Mouse (Mus musculus) neural tube, embryonic 15.5 days (tissue): Measurements from ENCODE around the gene A030005K14Rik. TPM values are rescaled to one million over a fixed set of nuclear protein-coding genes. Genes with fewer than 3 reads are reported as not detected.

Experiments used
- ATAC-seq: fragments of 200-750 bp; cut with Nextera tagmentation; 2 replicates; pipeline ENCODE4 v1.8.0; 2017; ENCODE audit warnings: mild to moderate bottlenecking, moderate TSS enrichment, moderate library complexity; ENCODE audit not compliant: low FRiP score
- H3K27ac ChIP-seq: fragments of 300-500 bp; sonication (generic); replicated peaks from 2 replicates; pipeline ENCODE4 v1.5.1; 2015; ENCODE audit warnings: mild to moderate bottlenecking, inconsistent platforms
- H3K27me3 ChIP-seq: fragments of 300-500 bp; sonication (generic); replicated peaks from 2 replicates; pipeline ENCODE4 v1.6.1; 2015; ENCODE audit warnings: inconsistent platforms
- H3K36me3 ChIP-seq: fragments of 300-500 bp; sonication (generic); 2 replicates; pipeline ENCODE4 v1.6.1; 2015; ENCODE audit warnings: inconsistent platforms
- H3K4me1 ChIP-seq: fragments of 300-500 bp; sonication (generic); 2 replicates; pipeline ENCODE4 v1.6.1; 2015; ENCODE audit warnings: inconsistent platforms
- H3K4me2 ChIP-seq: fragments of 300-500 bp; sonication (generic); 2 replicates; pipeline ENCODE4 v1.6.1; 2015; ENCODE audit warnings: inconsistent platforms, mild to moderate bottlenecking, moderate library complexity
- H3K4me3 ChIP-seq: fragments of 300-500 bp; sonication (generic); replicated peaks from 2 replicates; pipeline ENCODE4 v1.5.1; 2015; ENCODE audit warnings: mild to moderate bottlenecking, inconsistent platforms
- H3K9ac ChIP-seq: fragments of 300-500 bp; sonication (generic); replicated peaks from 2 replicates; pipeline ENCODE4 v1.6.1; 2015; ENCODE audit warnings: mild to moderate bottlenecking, inconsistent platforms
- H3K9me3 ChIP-seq: fragments of 300-500 bp; sonication (generic); replicated peaks from 2 replicates; pipeline ENCODE4 v1.6.1; 2016; ENCODE audit warnings: inconsistent platforms
- WGBS: fragments of 180-500 bp; shearing (Covaris S2); methylation state at CpG from one replicate; pipeline ENCODE4 v1.1.7; 2015; ENCODE audit warnings: mixed read lengths; 5-methylcytosine and 5-hydroxymethylcytosine counted together
- polyA plus RNA-seq: library from polyadenylated mRNA; unstranded; fragments of >200 nt; fragmentation: Nextera tagmentation; extraction: Ambion mirVana; gene quantifications from 2 replicates; pipeline ENCODE4 v1.2.1, GENCODE M21; 2015

Gene A030005K14Rik
- polyA plus RNA-seq, 1 experiment from 2014 or later, result not detected

GRCm38 (mm10) chr1:83075526-83076189 is 16.5 kb upstream of the A030005K14Rik start:
- no peaks in the 10 kb centered on the region for H3K9me3 ChIP-seq
- ATAC-seq, result peak; percentile 41; the same call in 1 of the 2 replicates
- no peaks in the 10 kb centered on the region for H3K4me1 ChIP-seq
- WGBS, result 35% methylated on average over 15 of the region's 15 CpGs
- no peaks in the 10 kb centered on the region for H3K27me3 ChIP-seq
- H3K4me3 ChIP-seq, result peak overlapping the region; percentile 31
- no peak overlapping the region for H3K27ac ChIP-seq
- H3K9ac ChIP-seq, result no peak overlapping the region
- peak overlapping the region; percentile 52 for H3K4me2 ChIP-seq
- no peaks in the 10 kb centered on the region for H3K36me3 ChIP-seq

GRCm38 (mm10) chr1:83067205-83067604 is 8.0 kb upstream of the A030005K14Rik start:
- Histone ChIP-seq H3K4me1 (no peaks in the 10 kb centered on the region), H3K4me3 (no peak overlapping the region), H3K27ac (no peak overlapping the region), H3K9me3 (no peaks in the 10 kb centered on the region), H3K36me3 (no peaks in the 10 kb centered on the region), H3K4me2 (no peak overlapping the region), H3K27me3 (no peaks in the 10 kb centered on the region), H3K9ac (no peak overlapping the region)
- 89% methylated on average over 10 of the region's 10 CpGs for WGBS
- ATAC-seq, result no peak

- Histone ChIP-seq H3K9me3 (no peaks in the 10 kb centered on the region), H3K9ac (no peak overlapping the region), H3K27ac (no peak overlapping the region), H3K27me3 (no peaks in the 10 kb centered on the region), H3K36me3 (no peaks in the 10 kb centered on the region), H3K4me1 (no peaks in the 10 kb centered on the region), H3K4me2 (no peak overlapping the region), H3K4me3 (no peak overlapping the region)
- ATAC-seq, result no peak
- WGBS, result 95% methylated on average over 4 of the region's 4 CpGs
Measured at GRCm38 (mm10) chr1:83066577-83066976, 7.4 kb upstream of the A030005K14Rik start.

- Histone ChIP-seq H3K27ac (no peak overlapping the region), H3K4me1 (no peaks in the 10 kb centered on the region), H3K9me3 (no peaks in the 10 kb centered on the region), H3K36me3 (no peaks in the 10 kb centered on the region), H3K4me2 (no peak overlapping the region), H3K9ac (no peak overlapping the region), H3K4me3 (no peak overlapping the region), H3K27me3 (no peaks in the 10 kb centered on the region)
- no peak for ATAC-seq
- 32% methylated on average over 3 of the region's 3 CpGs for WGBS
Measured at GRCm38 (mm10) chr1:83064851-83065250, 5.7 kb upstream of the A030005K14Rik start.

- Histone ChIP-seq H3K4me1 (no peaks in the 10 kb centered on the region), H3K27ac (no peak within 1 kb of the TSS), H3K9me3 (no peaks in the 10 kb centered on the region), H3K9ac (no peak within 1 kb of the TSS), H3K36me3 (no peaks in the 10 kb centered on the region), H3K27me3 (no peaks in the 10 kb centered on the region), H3K4me3 (no peak within 1 kb of the TSS), H3K4me2 (no peak within 1 kb of the TSS)
- WGBS, result 88% methylated on average over 4 of the region's 4 CpGs
- ATAC-seq, result no peak
Measured at GRCm38 (mm10) chr1:83060643-83061042, 1.5 kb upstream of the A030005K14Rik start, which contains the start of gene Krtap28-13. Krtap28-13 (plus strand) TSS chr1:83060930.

- H3K4me2 ChIP-seq, result no peak overlapping the region
- no peaks in the 10 kb centered on the region for H3K27me3 ChIP-seq
- H3K4me3 ChIP-seq, result no peak overlapping the region
- no peaks in the 10 kb centered on the region for H3K9me3 ChIP-seq
- no peaks in the 10 kb centered on the region for H3K36me3 ChIP-seq
- H3K9ac ChIP-seq, result no peak overlapping the region
- no peak overlapping the region for H3K27ac ChIP-seq
- ATAC-seq, result no peak
- 67% methylated on average over 1 of the region's 1 CpGs for WGBS
- H3K4me1 ChIP-seq, result no peaks in the 10 kb centered on the region
Measured at GRCm38 (mm10) chr1:83058481-83058880, 697 bp downstream of the A030005K14Rik start.

GRCm38 (mm10) chr1:83044882-83045427 is 14.2 kb downstream of the A030005K14Rik start, which contains the start of gene Gm47969:
Gm47969 (plus strand) TSS chr1:83044932.
- no peak within 1 kb of the TSS for H3K9ac ChIP-seq
- no peaks in the 10 kb centered on the region for H3K9me3 ChIP-seq
- no peak for ATAC-seq
- no peaks in the 10 kb centered on the region for H3K36me3 ChIP-seq
- H3K4me2 ChIP-seq, result no peak within 1 kb of the TSS
- H3K27me3 ChIP-seq, result no peaks in the 10 kb centered on the region
- no peak within 1 kb of the TSS for H3K4me3 ChIP-seq
- H3K27ac ChIP-seq, result no peak within 1 kb of the TSS
- WGBS, result 82% methylated on average over 5 of the region's 5 CpGs
- no peaks in the 10 kb centered on the region for H3K4me1 ChIP-seq

- 96% methylated on average over 2 of the region's 2 CpGs for WGBS
- Histone ChIP-seq H3K4me2 (no peak within 1 kb of the TSS), H3K9me3 (no peaks in the 10 kb centered on the region), H3K36me3 (no peaks in the 10 kb centered on the region), H3K4me1 (peaks cover 5% of the 10 kb centered on the region; the same call in 1 of the 2 replicates), H3K27ac (no peak within 1 kb of the TSS), H3K4me3 (no peak within 1 kb of the TSS), H3K27me3 (no peaks in the 10 kb centered on the region), H3K9ac (no peak within 1 kb of the TSS)
- no peak for ATAC-seq
Measured at GRCm38 (mm10) chr1:83042380-83042779, 16.8 kb downstream of the A030005K14Rik start, which contains the start of gene Krtap28-10. Krtap28-10 (minus strand) TSS chr1:83042480.

GRCm38 (mm10) chr1:83039080-83039479 is 20.1 kb downstream of the A030005K14Rik start:
- Histone ChIP-seq H3K4me2 (no peak overlapping the region), H3K9me3 (no peaks in the 10 kb centered on the region), H3K9ac (no peak overlapping the region), H3K4me1 (peaks cover 7% of the 10 kb centered on the region; the same call in 1 of the 2 replicates), H3K36me3 (no peaks in the 10 kb centered on the region), H3K27ac (no peak overlapping the region), H3K4me3 (no peak overlapping the region), H3K27me3 (no peaks in the 10 kb centered on the region)
- 80% methylated on average over 4 of the region's 4 CpGs for WGBS
- ATAC-seq, result no peak

- Histone ChIP-seq H3K9me3 (no peaks in the 10 kb centered on the region), H3K9ac (peak within 1 kb of the TSS; percentile 39), H3K4me3 (peak within 1 kb of the TSS; percentile 48), H3K4me2 (peak within 1 kb of the TSS; percentile 70), H3K27me3 (no peaks in the 10 kb centered on the region), H3K4me1 (peaks cover 7% of the 10 kb centered on the region; the same call in 1 of the 2 replicates), H3K27ac (peak within 1 kb of the TSS; percentile 4; the same call in 1 of the 2 replicates), H3K36me3 (no peaks in the 10 kb centered on the region)
- under 1% methylated on average over 25 of the region's 25 CpGs for WGBS
- peak; percentile 97 for ATAC-seq
Measured at GRCm38 (mm10) chr1:83038109-83038672, 21.0 kb downstream of the A030005K14Rik start, which contains the start of gene Slc19a3. Slc19a3 (minus strand) TSS chr1:83038448.

- Histone ChIP-seq H3K4me2 (peak overlapping the region; percentile 70), H3K36me3 (no peaks in the 10 kb centered on the region)
- 78% methylated on average over 11 of the region's 11 CpGs for WGBS
Measured at GRCm38 (mm10) chr1:83036892-83037667, 22.1 kb downstream of the A030005K14Rik start.

More at GRCm38 (mm10) chr1:83036892-83037667, 22.1 kb downstream of the A030005K14Rik start:
- H3K9ac ChIP-seq, result no peak overlapping the region
- H3K4me3 ChIP-seq, result no peak overlapping the region
- H3K27ac ChIP-seq, result no peak overlapping the region
- no peaks in the 10 kb centered on the region for H3K9me3 ChIP-seq
- ATAC-seq, result no peak
- H3K27me3 ChIP-seq, result no peaks in the 10 kb centered on the region
- peaks cover 7% of the 10 kb centered on the region; the same call in 1 of the 2 replicates for H3K4me1 ChIP-seq
